Mouse (Mus musculus) lung, adult 18-20 months (tissue): ENCODE results near the gene Coa7.
A peak's percentile ranks its signal among the peaks of the same experiment; 100 is the strongest.
"Not testable (repeated sequence)": the region's sequence is repeated elsewhere in the genome, so short reads cannot be mapped to it uniquely, and the experiment has no call there.

Source experiments
- DNase-seq, 2 experiments: peaks; one replicate each; pipeline ENCODE4 v3.0.0; 2022; ENCODE audit warnings: mixed read lengths in 2 of 2

The Coa7 gene

DNA sequence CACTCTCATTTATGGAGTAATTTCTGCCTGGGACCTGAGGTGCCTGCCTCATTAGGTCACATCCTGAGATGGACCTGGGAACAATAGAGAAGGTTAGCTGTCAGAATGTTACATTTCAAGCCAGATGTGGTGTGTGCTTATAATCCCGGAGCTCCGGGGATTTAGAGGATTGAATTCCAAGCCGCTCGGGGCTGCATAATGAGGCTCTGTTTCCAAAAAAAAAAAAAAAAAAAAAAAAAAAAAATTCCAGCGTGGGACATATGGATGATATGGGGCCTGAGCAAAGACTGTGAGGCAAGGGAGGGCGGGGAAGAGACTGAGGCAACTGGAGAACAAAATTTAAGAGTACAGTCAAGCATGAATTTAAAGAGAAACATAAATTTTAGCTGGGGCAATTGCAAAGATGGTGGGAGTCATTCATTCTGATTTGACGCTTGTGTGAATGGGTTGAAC, 16.7 kb downstream of the Coa7 start:
- DNase-seq: no peak

DNA sequence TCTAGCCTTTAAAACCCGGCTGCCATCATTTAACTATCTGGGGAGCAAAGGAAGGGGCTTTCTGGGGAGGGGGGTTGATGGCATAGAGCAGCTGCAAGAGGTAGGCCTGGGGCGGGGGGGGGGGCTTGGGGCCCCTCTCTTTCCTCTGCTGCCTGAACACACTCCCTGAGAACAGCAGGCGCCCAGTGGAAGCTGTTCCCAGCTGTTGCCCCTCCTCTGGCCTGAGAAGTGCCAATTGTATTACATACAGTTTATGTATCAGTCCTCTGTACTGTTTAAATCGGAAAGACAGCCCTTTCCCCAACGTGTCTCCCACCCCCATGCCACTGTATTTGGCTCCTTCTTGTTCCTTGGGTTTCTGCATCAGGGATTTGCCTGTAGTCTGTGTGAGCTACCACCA, 17.9 kb downstream of the Coa7 start:
- DNase-seq: no peak

DNA sequence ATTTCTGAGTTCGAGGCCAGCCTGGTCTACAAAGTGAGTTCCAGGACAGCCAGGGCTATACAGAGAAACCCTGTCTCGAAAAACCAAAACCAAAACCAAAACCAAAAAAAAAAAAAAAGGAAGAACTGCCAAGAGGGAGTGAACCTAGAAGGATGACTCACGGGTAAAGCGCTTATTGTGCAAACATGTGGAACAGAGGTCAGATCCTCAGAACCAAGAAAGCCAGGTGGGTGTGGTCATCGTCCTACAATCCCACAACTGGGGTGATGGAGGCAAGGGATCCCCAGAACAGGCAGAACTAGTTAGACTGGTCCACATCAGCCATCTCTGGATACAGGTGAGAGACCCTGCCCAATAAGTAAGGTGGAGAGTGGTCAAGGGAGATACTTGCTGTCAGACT, 19.2 kb downstream of the Coa7 start:
- peak; percentile 26 to 59 for DNase-seq

DNA sequence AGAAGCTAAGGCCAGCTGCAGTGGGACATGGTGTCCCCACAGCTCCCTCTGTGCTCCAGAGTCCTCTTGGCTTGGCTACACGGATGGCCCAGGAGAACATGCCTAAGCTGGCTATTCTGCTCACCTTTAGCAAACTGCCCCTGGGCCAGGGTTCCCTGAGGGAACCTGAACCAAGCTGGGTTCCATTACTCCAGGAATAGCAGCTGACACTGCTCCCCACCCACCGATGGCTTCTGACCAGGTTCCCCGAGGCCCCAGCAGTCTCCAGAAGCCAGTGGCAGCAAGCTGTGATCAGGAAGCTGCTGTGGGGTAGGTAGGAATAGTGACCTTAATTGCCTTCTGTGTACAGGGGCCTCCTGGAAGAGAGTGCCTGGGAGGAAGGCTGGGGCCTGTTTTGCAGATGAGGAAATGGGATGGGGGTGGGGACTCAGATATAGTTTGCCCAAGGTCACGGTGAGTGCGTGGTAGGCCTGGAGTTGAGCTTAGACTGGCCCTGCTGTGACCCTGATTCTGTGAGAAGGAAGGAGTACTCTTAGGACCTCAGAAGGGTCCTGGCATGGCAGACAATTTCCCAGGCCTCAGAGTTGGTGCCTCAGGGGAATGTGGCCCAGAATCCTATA, 20.4 kb downstream of the Coa7 start:
- no peak for DNase-seq

DNA sequence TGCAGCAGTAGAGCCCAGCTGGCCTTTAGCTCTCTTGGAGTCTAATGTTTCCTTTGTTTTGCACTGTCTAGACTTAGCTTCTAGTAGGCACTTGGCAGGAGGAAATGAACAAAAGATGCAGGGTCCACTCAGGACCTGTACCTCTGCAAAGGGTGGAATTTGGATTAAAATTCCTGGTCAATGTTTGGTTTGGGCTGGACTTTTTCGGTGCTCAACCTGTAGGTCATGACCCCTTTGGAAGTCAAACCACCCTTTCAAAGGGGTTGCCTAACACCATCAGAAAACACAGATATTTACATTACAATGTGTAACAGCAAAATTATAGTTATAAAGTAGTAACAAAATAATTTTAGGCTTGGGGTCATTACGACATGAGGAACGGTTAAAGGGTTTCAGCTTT, 21.1 kb downstream of the Coa7 start:
- DNase-seq: no peak

DNA sequence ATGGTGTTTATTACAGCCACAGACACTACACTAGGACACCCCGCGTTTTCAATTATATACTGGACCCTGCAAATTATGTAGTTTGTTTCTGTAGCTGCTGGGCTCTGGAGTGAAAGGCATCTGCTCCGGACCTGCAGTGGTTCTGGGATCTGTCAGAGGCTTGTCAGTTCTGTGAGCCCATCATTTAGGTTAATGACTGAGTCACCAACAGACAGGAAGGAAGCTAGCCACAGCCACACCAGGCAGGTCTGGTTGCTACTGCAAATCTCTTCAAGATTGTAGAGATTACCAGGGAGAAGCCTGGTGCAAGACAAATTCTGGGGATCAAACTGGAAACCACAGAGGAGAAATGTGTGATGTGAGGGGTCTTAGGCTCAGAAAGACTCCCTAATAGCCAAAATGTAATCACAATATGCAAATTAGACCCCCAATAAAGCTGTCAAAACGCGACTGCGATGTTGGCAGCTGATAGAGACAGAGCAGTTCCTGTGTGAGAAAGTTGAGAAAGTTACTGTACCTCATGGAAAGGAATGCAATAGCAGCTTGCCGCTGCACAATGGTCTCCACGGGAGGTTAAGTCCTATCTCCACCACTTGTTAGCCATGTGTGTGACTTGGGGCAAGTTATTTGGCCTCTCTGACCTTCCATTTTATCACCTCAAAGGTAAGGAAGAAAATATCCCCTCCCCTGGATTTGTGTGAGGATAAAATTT, 22.1 kb downstream of the Coa7 start:
- no peak for DNase-seq

DNA sequence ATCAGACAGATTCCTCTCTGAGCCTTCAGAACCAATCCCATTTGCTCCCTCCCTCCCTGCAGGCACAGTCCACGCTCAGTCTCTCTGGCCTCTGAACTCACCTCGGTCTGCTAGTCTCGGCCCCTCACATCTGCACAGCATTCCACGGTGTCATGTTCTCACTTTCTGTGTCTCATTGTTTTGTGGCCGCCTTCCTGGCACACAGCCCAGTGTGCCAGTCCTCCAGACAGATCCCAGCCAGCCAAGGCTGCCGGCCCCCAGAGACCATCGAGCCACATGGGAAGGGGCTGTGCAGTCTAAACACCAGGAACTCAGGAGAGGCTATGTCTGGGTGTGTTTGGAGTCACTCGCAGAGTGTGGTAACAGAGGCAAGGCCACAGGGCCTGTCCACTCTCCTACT, 22.9 kb downstream of the Coa7 start:
- peak; percentile 28 to 41 for DNase-seq

DNA sequence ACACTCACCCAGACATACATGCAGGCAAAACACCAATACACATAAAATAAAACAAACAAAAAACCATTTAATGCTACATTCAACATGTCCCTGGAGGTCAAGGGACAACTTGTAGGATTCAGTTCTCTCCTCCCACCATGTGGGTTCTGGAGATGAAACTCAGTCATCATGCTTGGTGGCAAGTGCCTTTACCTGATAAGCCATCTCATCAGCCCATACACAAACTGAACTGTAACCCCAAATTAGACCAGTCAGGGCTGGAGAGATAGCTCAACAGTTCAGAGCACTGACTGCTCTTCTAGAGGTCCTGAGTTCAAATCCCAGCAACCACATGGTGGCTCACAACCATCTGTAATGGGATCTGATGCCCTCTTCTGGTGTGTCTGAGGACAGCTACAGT, 25.7 kb downstream of the Coa7 start:
- not testable (repeated sequence) for DNase-seq

DNA sequence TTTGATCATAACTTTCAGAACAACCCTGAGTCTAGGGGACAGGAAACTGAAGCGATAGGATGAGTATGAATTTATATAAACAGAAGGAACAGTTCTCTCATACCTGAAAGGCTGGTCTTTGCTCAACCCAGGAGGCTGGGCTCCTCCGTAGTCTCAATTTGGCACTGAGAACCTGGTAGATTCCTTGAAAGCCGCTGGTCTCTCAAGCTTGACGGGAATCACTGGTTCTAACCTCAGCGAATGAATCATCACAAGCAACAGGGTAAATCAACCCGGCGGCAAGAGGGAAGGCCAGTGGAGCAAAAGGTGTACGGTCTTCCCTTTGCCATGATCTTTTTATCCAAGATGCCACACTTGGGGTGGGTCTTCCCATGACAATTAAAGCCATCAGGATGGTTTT, 29.5 kb downstream of the Coa7 start:
- no peak for DNase-seq

DNA sequence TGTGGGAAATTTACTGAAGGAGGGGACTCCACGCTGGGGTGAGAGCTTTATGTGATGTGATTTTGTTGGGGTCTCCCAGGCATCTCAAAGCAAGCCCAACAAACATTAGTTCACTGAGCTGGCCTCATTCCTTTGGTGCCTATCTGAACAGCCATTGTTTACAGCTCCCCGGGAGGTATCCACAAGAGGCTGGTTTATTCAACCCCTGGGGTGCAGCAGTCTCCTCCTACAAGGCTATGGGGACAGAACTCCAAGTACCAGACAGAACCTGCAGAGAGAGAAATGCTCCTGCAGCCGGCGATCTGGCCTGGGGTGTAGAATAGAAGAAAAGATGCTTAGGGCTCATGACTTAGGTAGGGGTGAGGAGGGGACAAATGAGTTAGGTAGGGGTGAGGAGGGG, 30.6 kb downstream of the Coa7 start:
- DNase-seq: no peak

DNA sequence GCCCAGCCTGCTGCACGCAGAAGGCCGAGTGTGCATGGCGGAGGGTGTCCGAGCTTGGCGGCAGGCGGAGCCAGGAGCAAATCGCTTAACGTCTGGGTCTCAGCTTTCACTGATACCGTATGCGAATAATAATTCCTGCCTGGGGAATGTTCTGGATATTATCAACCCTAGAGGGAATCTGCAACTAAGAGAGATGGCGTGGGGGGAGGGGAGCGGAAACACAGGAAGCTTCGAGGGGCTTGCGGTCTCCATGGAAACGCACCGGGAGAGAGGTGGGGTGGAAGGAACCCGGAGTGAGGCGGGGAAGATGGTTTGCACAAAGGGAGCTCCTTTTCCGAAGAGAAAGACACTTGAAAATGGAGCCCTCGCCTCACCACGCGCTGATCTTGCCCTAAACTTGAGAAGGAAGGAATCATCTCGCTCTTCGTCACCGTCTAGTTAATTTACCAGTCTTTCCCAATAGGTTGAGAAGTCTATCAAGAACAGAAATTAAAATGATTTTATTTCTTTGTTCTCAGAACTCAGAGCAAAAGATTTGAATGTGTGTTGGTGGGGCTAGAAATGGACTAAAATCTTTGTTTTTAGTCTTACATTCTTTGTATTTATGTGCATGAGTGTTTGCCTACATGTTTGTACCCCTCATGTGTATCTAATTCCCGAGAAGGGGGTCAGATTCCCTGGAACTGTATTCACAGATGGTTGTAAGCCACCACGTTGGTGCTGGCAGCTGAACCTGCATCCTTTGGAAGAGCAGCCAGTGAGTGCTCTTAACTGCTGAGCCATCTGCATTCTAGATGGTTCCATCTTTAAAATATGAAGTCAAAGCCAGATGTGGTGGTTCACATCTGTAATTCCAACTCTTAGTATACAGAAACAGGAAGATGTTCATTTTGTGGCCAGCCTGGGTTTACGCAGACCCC, 32.5 kb downstream of the Coa7 start:
- DNase-seq: no peak

DNA sequence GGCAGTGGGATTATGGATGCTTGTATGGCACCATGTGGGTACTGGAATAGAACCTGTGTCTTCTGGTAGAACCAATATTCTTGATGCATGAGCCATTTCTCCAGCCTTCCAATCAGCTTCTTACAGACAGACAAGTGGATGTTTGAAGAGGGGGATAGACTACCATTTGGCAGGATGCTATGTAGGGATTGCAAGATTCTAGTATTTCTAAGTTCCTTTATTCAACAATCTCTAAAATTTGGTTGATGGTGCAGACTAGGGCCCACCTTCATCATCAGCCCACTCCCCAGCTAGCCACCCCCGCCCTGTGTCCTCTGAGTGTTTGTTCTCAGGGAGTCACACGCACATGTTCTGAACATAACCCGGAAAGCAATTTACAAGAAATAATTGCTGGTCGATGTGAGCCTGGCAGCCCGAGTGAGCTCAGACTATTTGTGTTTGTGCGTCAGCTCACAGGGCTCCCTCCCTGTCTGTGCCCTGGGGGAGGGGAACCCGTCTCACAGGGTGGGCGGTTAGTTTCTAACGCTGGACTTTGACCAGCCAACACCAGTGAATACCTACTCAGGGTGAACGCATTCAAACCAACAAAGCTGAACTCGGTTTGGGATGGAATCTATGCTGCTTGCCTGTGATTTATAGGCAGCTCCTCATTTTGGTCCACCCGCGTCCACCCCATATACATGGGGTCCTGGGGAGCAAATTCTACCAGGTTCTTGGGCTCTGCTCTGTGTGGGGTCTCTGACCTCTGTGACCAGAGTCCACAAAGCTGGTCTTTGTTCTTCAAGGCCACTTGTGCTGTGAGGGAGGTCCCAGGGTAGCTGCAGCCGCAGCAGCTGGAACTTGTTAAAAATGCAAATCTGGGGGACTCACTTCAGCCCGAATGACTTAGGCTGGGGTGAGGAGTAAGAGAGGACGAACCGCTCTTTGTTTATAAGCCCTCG, 34.7 kb downstream of the Coa7 start:
- no peak for DNase-seq

DNA sequence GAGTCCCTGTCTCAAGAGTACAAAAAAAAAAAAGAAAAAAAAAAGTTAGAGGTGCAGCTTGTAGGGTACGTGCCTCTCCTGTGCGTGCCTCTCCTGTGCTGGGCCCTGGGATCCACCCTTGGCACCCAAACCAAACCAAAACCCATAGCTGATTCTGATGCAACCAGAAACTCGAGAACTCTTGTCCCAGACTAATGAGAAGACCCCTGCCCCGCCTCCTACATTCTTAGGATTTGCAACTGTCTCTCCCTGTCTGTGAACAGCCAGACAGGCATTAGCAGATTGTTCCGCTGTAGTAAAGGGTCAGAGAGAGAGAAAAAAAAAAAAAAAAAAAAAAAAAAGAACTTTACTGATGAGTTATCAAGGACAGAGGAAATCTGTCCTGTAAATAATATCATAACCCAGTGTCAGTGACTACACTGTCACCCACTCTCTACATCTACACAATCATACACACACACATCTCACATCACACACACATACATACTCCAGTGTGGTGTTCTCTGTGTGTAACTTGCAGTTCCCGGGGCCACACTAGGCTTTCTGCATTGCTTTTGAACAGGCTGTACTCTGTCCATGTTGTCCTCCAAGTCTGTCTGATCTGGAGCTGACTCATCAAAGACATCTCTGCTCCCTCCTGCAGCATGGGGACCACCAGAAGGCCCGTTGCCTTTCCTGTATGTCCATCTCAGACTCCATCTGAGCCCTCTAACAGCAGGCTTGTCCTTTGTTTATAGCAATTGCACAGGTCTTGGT, 35.6 kb downstream of the Coa7 start:
- DNase-seq: no peak

DNA sequence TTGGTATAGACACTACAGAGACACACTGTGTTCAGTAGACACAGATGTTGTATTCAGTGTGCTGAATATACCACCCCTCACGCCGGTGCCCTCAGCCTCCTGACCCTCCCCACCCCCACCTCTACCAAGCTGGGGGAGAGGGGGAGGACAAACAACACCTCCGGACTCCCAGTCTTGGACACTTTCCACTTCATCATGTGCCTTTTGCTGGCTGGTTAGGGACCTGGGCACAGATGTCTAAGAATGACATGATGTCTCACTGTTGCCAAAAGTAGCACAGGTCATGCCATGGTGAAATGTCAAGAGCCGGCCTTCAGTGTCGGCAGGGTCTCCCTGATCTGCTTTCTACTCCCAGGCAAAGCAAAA, 36.2 kb downstream of the Coa7 start:
- DNase-seq: no peak

DNA sequence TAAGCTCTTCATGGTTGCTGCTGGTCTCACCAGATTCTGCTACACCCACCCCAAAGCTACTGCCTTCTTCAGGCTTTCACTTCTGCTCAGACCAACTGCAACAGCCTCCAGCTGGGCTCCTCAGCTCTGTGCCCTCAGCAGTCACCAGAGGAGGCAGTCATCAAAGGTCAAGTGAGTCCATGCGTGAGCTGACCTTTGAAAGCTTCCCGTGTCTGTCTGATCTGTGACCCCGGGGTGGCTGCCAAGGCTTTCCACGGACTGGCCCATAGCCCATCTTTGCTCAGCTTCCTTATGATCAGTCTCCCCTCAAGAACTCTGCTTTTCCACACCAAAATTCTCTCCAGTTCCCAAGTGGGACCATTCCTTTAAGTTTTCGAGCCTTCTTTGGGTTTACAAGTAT, 41.3 kb downstream of the Coa7 start:
- no peak for DNase-seq

DNA sequence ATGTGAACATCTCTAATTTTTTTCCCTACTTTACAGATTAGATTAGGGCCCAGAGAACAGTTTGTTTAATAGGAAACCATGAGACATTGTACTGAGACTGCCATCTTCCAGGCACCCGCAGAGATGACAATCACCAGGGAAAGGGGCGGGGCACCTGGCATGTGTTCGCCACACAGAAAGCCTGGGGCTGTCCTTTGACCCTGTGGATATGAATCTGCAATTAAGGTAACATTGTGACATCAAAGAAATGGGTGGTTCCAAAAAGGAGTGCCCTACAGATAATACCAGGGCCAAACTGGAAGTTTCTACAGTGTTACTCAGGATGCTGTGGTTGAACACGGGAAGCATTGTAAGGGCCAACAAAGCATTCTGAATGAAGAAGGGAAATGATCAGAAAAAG, 42.5 kb downstream of the Coa7 start:
- DNase-seq: no peak

DNA sequence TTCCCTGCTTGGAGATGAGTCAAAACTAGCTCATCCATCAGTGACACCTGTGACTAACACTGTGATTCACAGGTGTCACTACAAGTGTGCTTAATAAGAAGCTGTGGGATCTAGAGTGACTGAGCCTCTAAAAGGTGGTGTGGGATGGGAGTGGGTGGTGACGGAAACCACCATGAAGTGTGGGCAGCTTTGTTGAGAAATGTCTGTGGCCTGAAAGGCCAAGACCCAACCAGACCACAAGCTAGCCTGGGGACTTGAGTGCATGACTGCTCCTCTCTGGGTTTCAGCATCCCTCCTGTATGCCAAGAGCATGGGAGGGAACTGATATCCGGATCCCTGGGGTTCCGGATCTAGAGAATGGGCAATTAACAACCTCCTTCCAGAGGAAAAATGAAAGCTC, 43.5 kb downstream of the Coa7 start:
- DNase-seq: no peak

DNA sequence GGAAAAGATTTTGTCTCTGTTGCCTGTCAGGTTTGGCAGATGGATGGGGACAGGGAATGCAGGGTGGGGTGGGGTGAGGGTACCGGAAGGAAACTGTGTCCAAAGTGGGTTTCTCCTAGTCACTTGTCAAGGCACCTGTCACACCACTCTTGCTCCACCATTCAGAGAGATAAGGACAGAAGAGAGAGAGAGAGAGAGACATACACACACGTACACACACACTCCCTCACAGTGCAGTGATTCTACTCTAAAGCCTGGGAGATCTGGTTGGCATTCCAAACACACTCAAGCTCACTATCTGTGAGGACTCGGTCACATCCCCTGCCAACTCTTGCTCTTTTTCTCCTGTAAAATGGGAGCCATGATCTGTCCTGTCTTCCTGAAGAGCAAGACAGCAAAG, 44.2 kb downstream of the Coa7 start:
- DNase-seq: no peak

DNA sequence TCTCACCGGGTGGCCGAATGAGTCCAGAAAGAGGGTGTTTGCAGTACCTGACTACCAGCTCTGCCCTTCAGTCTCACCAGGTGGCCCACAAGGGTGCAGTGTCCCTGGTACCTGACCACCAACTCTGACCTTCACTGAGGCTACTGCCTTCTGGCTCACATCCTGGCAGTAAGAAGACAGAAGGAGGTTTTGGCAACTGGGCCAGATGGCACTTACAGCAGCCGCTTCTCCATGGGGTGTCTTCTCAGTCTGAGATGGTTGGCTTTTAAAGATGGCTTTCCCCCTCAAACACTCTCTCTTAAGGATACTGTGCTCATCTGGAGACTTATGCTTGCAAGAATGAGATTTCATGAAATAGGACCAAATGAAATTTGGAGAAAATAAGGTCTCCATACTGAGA, 51.5 kb downstream of the Coa7 start:
- DNase-seq: no peak

DNA sequence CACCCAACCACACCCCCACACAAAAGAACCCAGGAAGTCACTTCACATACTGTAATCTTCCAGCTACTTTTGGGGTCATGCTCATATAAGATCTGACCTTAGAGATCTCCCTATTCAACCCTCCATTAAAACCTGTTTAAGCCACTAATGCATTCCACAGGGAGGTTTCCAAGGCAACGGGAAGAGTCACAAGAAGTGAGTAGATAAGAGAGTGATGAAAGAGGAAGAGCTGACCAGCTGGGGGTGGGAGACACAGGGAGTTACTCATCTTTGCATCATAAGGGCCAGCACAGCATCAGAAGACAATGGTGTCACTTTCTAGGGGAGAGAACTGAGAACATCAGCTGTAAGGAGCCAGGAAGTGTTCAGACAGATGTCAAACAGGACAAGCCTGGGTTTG, 52.2 kb downstream of the Coa7 start:
- no peak for DNase-seq

DNA sequence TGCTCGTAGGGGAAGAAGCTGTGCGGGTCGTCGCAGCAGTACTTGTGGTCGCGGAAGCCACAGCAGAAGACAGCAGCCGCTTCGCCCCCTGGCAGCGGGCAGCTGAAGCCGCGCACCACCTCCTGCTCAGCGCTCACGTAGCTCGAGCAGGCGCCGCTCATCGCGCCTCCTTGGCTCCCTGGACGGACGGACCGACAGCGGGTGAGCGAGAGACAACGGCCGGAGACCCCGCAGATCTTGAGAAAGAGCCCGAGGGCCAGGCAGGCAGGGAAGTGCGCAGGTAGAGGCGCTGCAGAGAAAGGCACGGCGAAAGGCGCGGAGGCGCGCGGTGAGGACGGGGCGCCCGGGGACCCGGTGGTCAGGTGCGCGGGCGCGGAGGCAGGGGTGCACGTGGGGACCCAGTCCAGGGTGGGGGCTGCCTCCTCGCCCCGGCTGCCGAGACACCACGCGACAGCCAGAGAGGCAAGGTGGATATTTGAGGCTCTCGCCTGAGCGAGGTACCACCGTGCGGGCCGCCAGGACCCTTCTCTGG, 55.3 kb downstream of the Coa7 start, which contains the start of gene Shisal2a:
TSS of gene Shisal2a (minus strand) at position 167 of the 532 bp plus-strand sequence.
- no peak for DNase-seq

DNA sequence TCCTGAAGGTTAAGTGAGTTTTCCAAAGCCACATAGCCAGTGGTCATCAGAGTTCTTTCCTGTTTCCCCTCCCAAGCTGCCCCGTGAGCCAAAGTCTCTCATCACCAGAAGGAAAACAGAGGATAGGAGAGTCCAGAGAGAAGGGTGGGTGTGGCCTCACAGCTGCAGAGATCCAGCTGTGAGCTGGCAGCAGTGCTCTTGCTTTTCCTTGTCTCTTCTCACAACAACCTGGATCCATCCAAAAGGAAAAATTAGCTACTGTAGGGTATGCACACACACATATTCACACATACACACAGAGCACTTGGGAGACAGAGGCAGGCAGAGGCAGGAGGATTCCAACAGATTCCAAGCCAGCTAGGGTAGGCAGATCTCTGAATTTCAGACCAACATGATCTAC, 58.1 kb downstream of the Coa7 start:
- no peak for DNase-seq
